Mouse (Mus musculus): ENCODE results near the gene Ttc14. TPM values are rescaled to one million over a fixed set of nuclear protein-coding genes. Genes with fewer than 3 reads are reported as not detected.

Ttc14 gene
- total RNA-seq (2021) = 10 to 100 TPM; 11.2 to 12.9 TPM
- long read RNA-seq, experiment 1, full-length matches to known transcripts = 14 of 21 reads
- long read RNA-seq, experiment 1, partial matches to known transcripts = 1 of 21 reads
- long read RNA-seq, experiment 1, other reads (novel, unspliced or antisense) = 6 of 21 reads
- long read RNA-seq, experiment 2, full-length matches to known transcripts = 12 of 17 reads
- long read RNA-seq, experiment 2, partial matches to known transcripts = 0 of 17 reads
- long read RNA-seq, experiment 2, other reads (novel, unspliced or antisense) = 5 of 17 reads

- H3K27ac ChIP-seq = peak within 1 kb of the TSS; percentile 97
- peak; percentile 57 for TF ChIP-seq CTCF (IDR thresholded peaks at IDR 0.05)
- intact Hi-C loops (cut with DNase I) = loop anchor here (10.0 kb wide), 1 partner anchor 265 kb away; no protein-coding TSS in a partner anchor
- H3K4me3 ChIP-seq = peak within 1 kb of the TSS; percentile 80
- peak; percentile 99 for DNase-seq
Measured at GRCm38 (mm10) chr3:33799617-33800512, at the start of gene Ttc14. Gene Ttc14, plus strand, starts transcription at chr3:33799832.

DNA sequence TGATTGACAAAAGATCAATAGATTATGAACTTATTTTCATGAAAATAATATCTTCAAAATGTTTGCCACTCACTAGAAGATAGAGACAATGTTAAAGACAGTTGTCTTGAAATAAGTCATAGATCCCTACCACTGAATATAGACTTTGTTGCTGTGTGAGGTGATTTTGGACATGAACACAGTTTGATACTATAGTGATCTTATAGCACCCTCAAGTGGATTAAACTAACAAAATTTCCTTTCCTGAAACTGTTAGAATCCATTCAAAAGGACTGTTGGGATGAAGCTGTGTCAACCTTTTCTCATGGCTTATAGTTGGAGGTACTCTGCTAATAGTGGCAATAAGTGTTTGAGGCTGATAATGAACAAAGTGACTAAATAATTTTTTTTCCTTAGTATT lies 8.7 kb upstream of the Ttc14 start:
- no peak for DNase-seq
- intact Hi-C loops (cut with DNase I) = no loop called here
- no peak overlapping the region for H3K27ac ChIP-seq
- no peak overlapping the region for H3K4me3 ChIP-seq
- peak; percentile 34 for TF ChIP-seq CTCF (IDR thresholded peaks at IDR 0.05)

DNA sequence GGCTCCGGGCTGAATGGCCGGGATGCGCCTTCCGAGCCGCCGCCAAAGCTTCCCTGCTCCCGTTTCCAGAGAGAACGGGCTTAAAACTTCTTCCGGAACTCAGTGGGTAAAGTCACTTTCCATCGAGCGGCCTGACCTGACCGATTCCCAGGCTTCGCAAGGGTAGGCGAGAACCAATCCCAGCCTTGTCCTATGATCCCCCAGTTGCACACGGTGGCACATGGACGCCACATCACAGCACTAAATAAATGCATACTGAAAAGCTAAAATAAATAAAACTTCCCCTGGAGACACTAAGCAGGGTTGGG lies 835 bp downstream of the Ttc14 start:
- DNase-seq = no peak
- intact Hi-C loops (cut with DNase I) = loop anchor here (10.0 kb wide), 1 partner anchor 264 kb away; no protein-coding TSS in a partner anchor
- TF ChIP-seq CTCF (IDR thresholded peaks at IDR 0.05) = no peak
- H3K27ac ChIP-seq = peak overlapping the region; percentile 97
- peak overlapping the region; percentile 80 for H3K4me3 ChIP-seq

GRCm38 (mm10) chr3:33807151-33807550 lies 7.5 kb downstream of the Ttc14 start:
- Histone ChIP-seq H3K4me3 (no peak overlapping the region), H3K27ac (no peak overlapping the region)
- TF ChIP-seq CTCF (IDR thresholded peaks at IDR 0.05) = no peak
- intact Hi-C loops (cut with DNase I) = loop anchor here (10.0 kb wide), 1 partner anchor 258 kb away; no protein-coding TSS in a partner anchor
- no peak for DNase-seq

- intact Hi-C loops (cut with DNase I) = no loop called here
- DNase-seq = peak; percentile 30
- no peak overlapping the region for H3K27ac ChIP-seq
- peak; percentile 86 for TF ChIP-seq CTCF (IDR thresholded peaks at IDR 0.05)
- H3K4me3 ChIP-seq = no peak overlapping the region
Measured at GRCm38 (mm10) chr3:33824135-33824946, 24.7 kb downstream of the Ttc14 start.

- intact Hi-C loops (cut with DNase I) = no loop called here
- H3K4me3 ChIP-seq = no peak overlapping the region
- no peak for DNase-seq
- no peak for TF ChIP-seq CTCF (IDR thresholded peaks at IDR 0.05)
- H3K27ac ChIP-seq = no peak overlapping the region
Measured at GRCm38 (mm10) chr3:33832351-33832750, 32.7 kb downstream of the Ttc14 start.

DNA sequence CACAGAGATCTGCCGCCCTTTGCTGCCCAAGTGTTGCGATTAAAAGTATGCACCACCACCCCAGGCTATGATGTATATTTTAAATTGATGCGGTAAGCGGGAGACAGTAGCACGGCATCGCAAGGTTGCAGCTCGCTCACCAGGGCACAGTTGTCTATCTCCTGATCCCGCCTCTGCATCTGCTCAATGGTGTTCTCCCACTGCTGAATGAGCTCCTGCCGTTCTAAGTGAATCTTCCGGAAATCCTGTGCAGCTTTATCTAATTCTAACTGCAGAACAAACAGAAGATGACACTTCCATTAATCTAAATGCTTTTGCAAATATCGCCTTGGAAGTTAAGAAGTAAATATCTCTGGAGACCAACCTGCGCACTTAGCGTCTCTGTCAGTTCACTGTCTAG lies 36.9 kb downstream of the Ttc14 start:
- no peak for DNase-seq
- TF ChIP-seq CTCF (IDR thresholded peaks at IDR 0.05) = no peak
- intact Hi-C loops (cut with DNase I) = no loop called here
- H3K4me3 ChIP-seq = no peak overlapping the region
- no peak overlapping the region for H3K27ac ChIP-seq

DNA sequence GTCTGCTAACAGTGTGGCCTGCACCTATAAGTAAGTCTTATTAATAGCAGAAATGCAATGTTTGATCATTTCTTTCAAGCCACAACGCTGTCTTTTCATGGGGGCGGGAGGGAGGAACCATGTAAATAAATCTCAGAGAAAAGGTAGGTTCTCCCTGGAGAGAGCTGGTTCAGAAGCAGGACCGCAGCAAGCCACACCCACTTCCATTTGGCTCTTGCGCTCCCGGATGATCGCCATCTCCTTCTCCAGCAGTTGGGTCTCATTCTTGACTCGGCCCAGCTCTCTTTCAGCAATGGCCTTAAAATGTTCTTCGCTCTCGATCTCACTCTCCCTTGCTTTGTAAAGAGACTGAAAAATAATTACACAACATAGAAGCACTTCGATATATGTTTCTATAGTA lies 39.2 kb downstream of the Ttc14 start:
- no peak for DNase-seq
- no peak overlapping the region for H3K4me3 ChIP-seq
- no peak overlapping the region for H3K27ac ChIP-seq
- TF ChIP-seq CTCF (IDR thresholded peaks at IDR 0.05) = no peak
- intact Hi-C loops (cut with DNase I) = no loop called here

- peak; percentile 74 for DNase-seq
- peak within 1 kb of the TSS; percentile 50; the same call in 1 of the 2 replicates for H3K27ac ChIP-seq
Measured at GRCm38 (mm10) chr3:33843801-33844632, 44.4 kb downstream of the Ttc14 start, which contains the start of gene Ccdc39. Gene Ccdc39, minus strand, starts transcription at chr3:33844310.

DNA sequence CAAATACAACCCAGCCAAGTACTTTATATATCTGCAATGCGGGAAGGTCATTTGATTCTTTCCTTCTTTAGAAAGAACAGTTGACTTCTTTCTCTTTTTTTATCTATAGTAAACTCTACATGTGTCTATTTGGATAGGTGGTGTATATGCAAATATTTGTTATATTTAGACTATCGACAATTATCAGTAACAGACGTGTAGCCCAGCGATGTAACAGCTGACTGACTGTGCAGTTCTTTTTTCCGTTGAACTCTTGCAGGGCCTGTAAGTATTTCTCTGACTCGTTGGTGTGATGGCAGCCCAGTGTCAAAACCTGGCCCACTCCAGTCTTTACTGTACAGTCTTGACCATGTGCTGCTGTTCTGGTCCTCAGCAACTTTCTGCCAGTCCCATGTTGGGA lies 47.0 kb downstream of the Ttc14 start:
- TF ChIP-seq CTCF (IDR thresholded peaks at IDR 0.05) = no peak
- intact Hi-C loops (cut with DNase I) = no loop called here
- Histone ChIP-seq H3K27ac (no peak overlapping the region), H3K4me3 (no peak overlapping the region)
- no peak for DNase-seq

More at GRCm38 (mm10) chr3:33843801-33844632, 44.4 kb downstream of the Ttc14 start, which contains the start of gene Ccdc39:
- peak; percentile 46 for TF ChIP-seq CTCF (IDR thresholded peaks at IDR 0.05)
- H3K4me3 ChIP-seq = peak within 1 kb of the TSS; percentile 77
- intact Hi-C loops (cut with DNase I) = no loop called here

DNA sequence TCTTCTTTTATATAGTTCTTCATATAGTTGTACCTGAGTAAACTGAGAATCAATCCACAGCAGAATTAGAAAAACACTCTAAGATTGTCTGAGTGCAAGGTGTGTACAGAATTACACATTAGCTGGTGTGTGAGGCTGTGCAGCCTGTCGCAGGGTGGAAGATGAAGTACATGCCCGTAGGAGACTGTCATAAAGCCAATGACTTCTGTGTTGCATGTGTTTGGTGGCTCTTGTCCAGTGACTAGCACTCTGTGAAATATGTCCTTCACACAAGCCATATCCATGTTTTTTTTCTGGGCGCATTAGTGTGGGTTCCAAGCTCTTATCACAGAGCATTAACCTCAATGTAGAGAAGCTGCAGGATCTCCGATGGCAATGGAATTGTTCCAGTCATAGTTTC lies 51.2 kb downstream of the Ttc14 start:
- Histone ChIP-seq H3K27ac (no peak overlapping the region), H3K4me3 (no peak overlapping the region)
- TF ChIP-seq CTCF (IDR thresholded peaks at IDR 0.05) = no peak
- no peak for DNase-seq
- intact Hi-C loops (cut with DNase I) = loop anchor here (5.0 kb wide), 1 partner anchor 66 kb away; no protein-coding TSS in a partner anchor

Measured in gastrocnemius, adult 2 months (tissue).